Mouse (Mus musculus) bone marrow, adult 2 months (tissue): ENCODE measurements around the gene Diras2. TPM values are rescaled to one million over a fixed set of nuclear protein-coding genes. Genes with fewer than 3 reads are reported as not detected.

Source experiments
- H3K27ac ChIP-seq: fragments of 200-500 bp; 2 replicates; pipeline ENCODE4 v1.5.1; 2012; ENCODE audit warnings: low read depth, mild to moderate bottlenecking, control low read depth, inconsistent platforms, low read length; ENCODE audit not compliant: control insufficient read depth, poor library complexity, insufficient read depth
- H3K4me1 ChIP-seq: fragments of 200-500 bp; 2 replicates; pipeline ENCODE4 v1.6.1; 2011; ENCODE audit warnings: low read length; ENCODE audit not compliant: control insufficient read depth, insufficient read depth
- H3K4me3 ChIP-seq: fragments of 200-500 bp; replicated peaks from 2 replicates; pipeline ENCODE3; 2011; ENCODE audit warnings: mild to moderate bottlenecking, low read depth, low read length, control low read depth; ENCODE audit not compliant: control insufficient read depth
- CTCF ChIP-seq: fragments of 200-500 bp; IDR thresholded peaks from 2 replicates; pipeline ENCODE4 v1.5.1; 2011; ENCODE audit warnings: low read length, control low read depth; ENCODE audit not compliant: control insufficient read depth, insufficient read depth
- POLR2A ChIP-seq: fragments of 200-500 bp; IDR thresholded peaks from 2 replicates; pipeline ENCODE4 v1.6.1; 2011; ENCODE audit warnings: low read depth, mild to moderate bottlenecking, control low read depth, low read length, borderline replicate concordance; ENCODE audit not compliant: control insufficient read depth
- WGBS: fragments of 180-500 bp; shearing (Covaris S2); methylation state at CpG from one replicate; pipeline ENCODE4 v1.1.7; 2018; 5-methylcytosine and 5-hydroxymethylcytosine counted together
- polyA plus RNA-seq: library from polyadenylated mRNA; stranded (reverse); fragments of >200 nt; gene quantifications from 2 replicates; pipeline ENCODE4 v1.2.4, GENCODE M21; 2011; ENCODE audit warnings: low replicate concordance; ENCODE audit not compliant: missing spikeins, insufficient read depth, insufficient read length

Diras2 gene
- polyA plus RNA-seq, 1 experiment, result 5.9 TPM

GRCm38 (mm10) chr13:52572451-52573446 is 41.7 kb upstream of the Diras2 start:
- no peak overlapping the region for H3K4me3 ChIP-seq
- TF ChIP-seq CTCF (0 out of 2 replicates have a peak, but pooled peaks have one; percentile 10), POLR2A (peak; percentile 35; the same call in 1 of the 2 replicates)
- peaks cover 17% of the 10 kb centered on the region for H3K4me1 ChIP-seq
- WGBS, result 34% methylated on average over 9 of the region's 9 CpGs
- peak overlapping the region; percentile 96 for H3K27ac ChIP-seq

DNA sequence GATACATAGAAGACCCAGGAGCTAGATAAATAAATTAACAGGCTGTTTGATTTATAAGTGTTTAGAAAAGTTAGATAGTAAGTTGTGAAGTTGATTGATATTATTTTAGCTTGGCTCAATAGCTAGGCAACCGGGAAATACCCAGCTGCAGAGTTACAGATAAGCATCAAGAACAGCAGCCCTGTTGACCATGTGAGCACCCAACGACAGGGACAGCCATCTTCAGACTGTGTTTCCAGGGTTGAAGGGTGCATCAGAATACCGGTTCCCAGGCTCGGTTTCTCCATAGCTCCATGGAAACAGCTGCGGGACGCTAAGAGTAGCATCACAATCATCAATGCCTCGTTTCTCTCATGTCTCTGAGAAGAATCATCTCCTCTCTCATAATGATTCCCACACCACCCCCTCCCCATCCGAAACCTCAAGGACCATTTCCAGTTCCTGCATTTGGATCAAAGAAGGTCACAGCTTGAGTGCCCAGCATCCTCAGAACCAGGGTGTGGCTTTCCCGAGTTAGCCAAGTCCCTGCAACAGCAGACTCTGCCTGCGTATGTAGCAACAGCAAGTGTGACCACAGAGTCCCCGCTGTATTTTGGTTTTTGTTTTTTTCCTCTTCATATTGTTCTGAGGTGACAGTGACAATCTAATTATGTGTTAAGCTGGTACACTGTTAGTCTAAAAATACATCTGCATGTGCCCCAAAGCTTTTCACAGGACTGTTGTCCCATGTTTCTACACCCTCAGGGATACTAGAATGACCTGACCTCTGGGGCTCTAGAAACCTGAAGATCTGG is 40.7 kb upstream of the Diras2 start:
- peak overlapping the region; percentile 94 for H3K27ac ChIP-seq
- H3K4me3 ChIP-seq, result peak overlapping the region; percentile 17
- H3K4me1 ChIP-seq, result peaks cover 15% of the 10 kb centered on the region; the same call in 1 of the 2 replicates
- TF ChIP-seq CTCF (0 out of 2 replicates have a peak, but pooled peaks have one; percentile 1), POLR2A (no peak)
- 14% methylated on average over 11 of the region's 11 CpGs for WGBS

DNA sequence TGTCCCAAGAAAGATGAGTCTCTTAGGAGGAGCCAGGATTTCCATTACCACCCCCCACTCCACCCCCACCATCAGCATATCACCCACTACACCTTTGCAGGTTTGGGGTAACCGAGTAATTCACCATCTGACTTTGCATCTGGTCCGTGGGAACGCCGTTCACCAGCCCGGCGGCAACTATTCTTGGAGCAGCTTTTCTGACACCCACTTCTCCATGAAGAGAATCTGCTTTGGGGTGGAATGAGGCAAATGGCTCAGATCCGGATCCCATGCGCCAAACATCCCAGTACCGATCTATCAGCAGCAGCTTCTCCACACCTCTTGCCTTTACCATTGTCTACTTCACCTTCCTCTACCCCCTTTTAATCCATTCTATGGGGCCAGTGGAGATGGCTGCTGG is 39.2 kb upstream of the Diras2 start:
- WGBS, result 94% methylated on average over 9 of the region's 9 CpGs
- H3K27ac ChIP-seq, result peak overlapping the region; percentile 12; the same call in 1 of the 2 replicates
- H3K4me1 ChIP-seq, result peaks cover 19% of the 10 kb centered on the region

DNA sequence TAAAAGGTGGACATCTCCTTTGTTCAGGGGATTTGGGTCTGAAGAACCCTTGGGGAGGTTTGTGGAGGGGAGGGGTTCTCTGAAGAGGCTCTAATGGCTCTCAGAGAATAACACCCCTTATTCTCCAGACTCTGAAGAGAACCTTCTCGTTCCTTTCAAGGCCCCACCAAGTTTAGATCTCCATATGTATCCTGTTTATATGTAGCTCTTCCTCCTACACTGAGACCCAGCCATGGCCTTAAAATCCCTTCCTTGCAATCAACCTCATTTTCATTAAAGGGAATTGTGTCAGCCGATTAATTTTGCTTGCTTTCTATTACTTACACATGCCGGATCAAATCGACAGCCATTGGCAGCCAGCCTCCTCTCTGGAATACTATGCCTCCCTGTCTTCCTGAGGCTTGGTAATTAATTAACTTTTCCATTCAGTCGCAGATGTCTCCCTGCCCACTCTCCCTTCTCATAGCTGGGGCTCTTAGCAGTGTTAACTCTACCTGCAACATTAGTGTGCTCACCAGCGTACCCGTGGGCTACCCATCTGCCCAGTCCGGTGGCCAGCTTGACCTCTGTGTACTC is 38.2 kb upstream of the Diras2 start:
- Histone ChIP-seq H3K4me1 (peaks cover 18% of the 10 kb centered on the region), H3K27ac (no peak overlapping the region; the same call in 1 of the 2 replicates), H3K4me3 (no peak overlapping the region)
- TF ChIP-seq CTCF (no peak), POLR2A (no peak)
- 78% methylated on average over 8 of the region's 8 CpGs for WGBS

More for the DNA sequence above, 39.2 kb upstream of the Diras2 start:
- no peak overlapping the region for H3K4me3 ChIP-seq
- TF ChIP-seq CTCF (no peak), POLR2A (no peak)

DNA sequence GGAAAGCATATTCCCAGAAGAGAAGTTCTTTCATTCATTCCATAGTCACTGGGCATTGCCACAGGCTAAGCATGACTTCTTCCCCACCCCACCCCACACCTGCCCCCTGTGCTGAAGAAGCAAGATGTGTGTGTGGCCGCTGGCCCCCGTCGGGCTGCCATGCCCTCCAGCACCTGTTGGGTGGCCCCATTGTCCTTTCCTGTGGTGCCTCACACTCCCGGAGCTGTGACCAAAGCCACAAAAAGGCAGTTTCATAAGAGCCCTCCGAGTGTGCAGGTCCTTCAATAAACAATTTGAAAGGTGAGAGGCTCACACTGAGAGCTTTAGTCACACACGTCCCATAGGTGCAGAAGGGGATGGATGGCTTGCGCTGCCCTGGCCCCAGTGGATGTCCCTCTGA is 35.7 kb upstream of the Diras2 start:
- Histone ChIP-seq H3K4me1 (peaks cover 14% of the 10 kb centered on the region), H3K4me3 (no peak overlapping the region), H3K27ac (peak overlapping the region; percentile 90)
- WGBS, result 15% methylated on average over 7 of the region's 7 CpGs
- no peak for TF ChIP-seq POLR2A
- no peak for TF ChIP-seq CTCF

GRCm38 (mm10) chr13:52566188-52566760 is 35.2 kb upstream of the Diras2 start:
- Histone ChIP-seq H3K4me3 (no peak overlapping the region), H3K4me1 (peaks cover 14% of the 10 kb centered on the region), H3K27ac (peak overlapping the region; percentile 90)
- TF ChIP-seq CTCF, result no peak
- TF ChIP-seq POLR2A, result no peak
- 30% methylated on average over 9 of the region's 9 CpGs for WGBS

- TF ChIP-seq POLR2A, result no peak
- peak; percentile 24 for TF ChIP-seq CTCF
- WGBS, result 65% methylated on average over 18 of the region's 18 CpGs
- H3K4me1 ChIP-seq, result peaks cover 14% of the 10 kb centered on the region
- no peak overlapping the region for H3K4me3 ChIP-seq
- peak overlapping the region; percentile 47; the same call in 1 of the 2 replicates for H3K27ac ChIP-seq
Measured at GRCm38 (mm10) chr13:52565103-52565739, 34.1 kb upstream of the Diras2 start.
